Mouse (Mus musculus): ENCODE data around the gene Prkcb.

Gene Prkcb

GRCm38 (mm10) chr7:122622125-122622774 is 333.7 kb downstream of the Prkcb start:
- DNase-seq, result peak; percentile 60

- no peak for DNase-seq
Observed at GRCm38 (mm10) chr7:122623753-122624152, 335.2 kb downstream of the Prkcb start.

- no peak for DNase-seq
Observed at GRCm38 (mm10) chr7:122628050-122628449, 339.5 kb downstream of the Prkcb start.

GRCm38 (mm10) chr7:122630386-122630785 is 341.8 kb downstream of the Prkcb start:
- peak; percentile 47 for DNase-seq

GRCm38 (mm10) chr7:122631151-122631550 is 342.6 kb downstream of the Prkcb start:
- DNase-seq, result no peak

GRCm38 (mm10) chr7:122632946-122633345 is 344.4 kb downstream of the Prkcb start:
- DNase-seq, result no peak

- no peak for DNase-seq
Observed at GRCm38 (mm10) chr7:122633463-122633862, 344.9 kb downstream of the Prkcb start.

GRCm38 (mm10) chr7:122643676-122644075 is 355.1 kb downstream of the Prkcb start:
- no peak for DNase-seq

GRCm38 (mm10) chr7:122649306-122649705 is 360.8 kb downstream of the Prkcb start:
- DNase-seq, result no peak

- no peak for DNase-seq
Observed at GRCm38 (mm10) chr7:122652523-122652922, 364.0 kb downstream of the Prkcb start.

GRCm38 (mm10) chr7:122656671-122657070 is 368.1 kb downstream of the Prkcb start:
- DNase-seq, result no peak

- no peak for DNase-seq
Observed at GRCm38 (mm10) chr7:122657423-122658126, 369.0 kb downstream of the Prkcb start.

GRCm38 (mm10) chr7:122665311-122666049 is 376.9 kb downstream of the Prkcb start:
- DNase-seq, result no peak

GRCm38 (mm10) chr7:122667903-122668302 is 379.4 kb downstream of the Prkcb start:
- peak; percentile 25 for DNase-seq

GRCm38 (mm10) chr7:122670442-122670872 is 381.9 kb downstream of the Prkcb start, which contains the start of gene Cacng3:
Gene Cacng3 (plus strand): TSS chr7:122670492.
- DNase-seq, result no peak

GRCm38 (mm10) chr7:122670873-122671641 is 382.5 kb downstream of the Prkcb start:
- peak; percentile 9 for DNase-seq

GRCm38 (mm10) chr7:122672981-122673380 is 384.4 kb downstream of the Prkcb start:
- no peak for DNase-seq

GRCm38 (mm10) chr7:122675207-122675606 is 386.7 kb downstream of the Prkcb start:
- no peak for DNase-seq

All from cerebellum, adult 9-11 months (tissue).